In genomic region chr3:153834071-153834470, GRCm38 (mm10) we compare ENCODE assay signal across 19 mouse cellular contexts. TPM values are rescaled to one million over a fixed set of nuclear protein-coding genes. Genes with fewer than 3 reads are reported as not detected.
"Had no signal": no experiment of that assay in that cellular context is flagged by ENCODE, and none has a peak within 500 bp of the region (broad histone marks: within the 10 kb centered on the region; RNA-seq: fewer than 3 reads in every experiment).

No protein-coding gene starts in this region.

- H3K27ac ChIP-seq: lung, embryonic 15.5 days; macrophage; midbrain, embryonic 13.5 days; midbrain, embryonic 15.5 days; neural tube, embryonic 12.5 days; stomach, embryonic 15.5 days had no signal

- ATAC-seq: lung, postnatal 0 days; midbrain, embryonic 13.5 days; midbrain, embryonic 15.5 days had no signal

- H3K36me3 ChIP-seq: lung, embryonic 15.5 days; midbrain, embryonic 13.5 days; midbrain, embryonic 15.5 days; neural tube, embryonic 12.5 days; stomach, embryonic 15.5 days had no signal

- H3K9me3 ChIP-seq: lung, embryonic 15.5 days; midbrain, embryonic 13.5 days; midbrain, embryonic 15.5 days; neural tube, embryonic 12.5 days; stomach, embryonic 15.5 days had no signal

- H3K4me3 ChIP-seq: lung, embryonic 15.5 days; megakaryocyte, embryonic 14.5 days; midbrain, embryonic 13.5 days; midbrain, embryonic 15.5 days; neural tube, embryonic 12.5 days; stomach, embryonic 15.5 days had no signal

- H3K9ac ChIP-seq: lung, embryonic 15.5 days; midbrain, embryonic 13.5 days; midbrain, embryonic 15.5 days; neural tube, embryonic 12.5 days; stomach, embryonic 15.5 days had no signal

- DNase-seq: lung, adult 2 months; lung, postnatal 14 days; lung, postnatal 36 days; right cerebral cortex, postnatal 14 days; thymus, adult 18-20 months; thymus, postnatal 14 days; thymus, postnatal 36 days had no signal

- H3K27me3 ChIP-seq: lung, embryonic 15.5 days; midbrain, embryonic 13.5 days; midbrain, embryonic 15.5 days; neural tube, embryonic 12.5 days; stomach, embryonic 15.5 days had no signal

- H3K4me1 ChIP-seq: lung, embryonic 15.5 days; midbrain, embryonic 13.5 days; midbrain, embryonic 15.5 days; neural tube, embryonic 12.5 days; stomach, embryonic 15.5 days had no signal

- H3K4me2 ChIP-seq: lung, embryonic 15.5 days; midbrain, embryonic 11.5 days; midbrain, embryonic 13.5 days; midbrain, embryonic 15.5 days; neural tube, embryonic 12.5 days; stomach, embryonic 15.5 days had no signal

RNA-seq across cellular contexts. Expression of gene Asb17, which starts 9.9 kb away (rescaled TPM):
- total RNA-seq: monocyte, adult 5-6 weeks; neutrophil, adult 5-6 weeks had no signal
- polyA plus RNA-seq: lung, adult 2 months; lung, postnatal 0 days; macrophage; midbrain, embryonic 13.5 days; thymus, postnatal 0 days had no signal
